Mouse (Mus musculus) natural killer cell, adult 2 months (primary cell): ENCODE results near the gene Usf2.

Experiments
- DNase-seq, 2 experiments: peaks; one replicate each; pipeline ENCODE4 v3.0.0; 2022; ENCODE audit warnings: low spot score in 2 of 2

The Usf2 gene

GRCm38 (mm10) chr7:30917219-30917618 lies 39.4 kb downstream of the Usf2 start:
- DNase-seq: no peak

GRCm38 (mm10) chr7:30916713-30917112 lies 39.9 kb downstream of the Usf2 start:
- no peak for DNase-seq

GRCm38 (mm10) chr7:30914732-30915131 lies 41.9 kb downstream of the Usf2 start, which contains the start of gene Mag:
Mag (minus strand) TSS chr7:30914873.
- no peak for DNase-seq

- DNase-seq: peak; percentile 15 to 45
Observed at GRCm38 (mm10) chr7:30909773-30910172, 46.8 kb downstream of the Usf2 start.

GRCm38 (mm10) chr7:30908992-30909431 lies 47.6 kb downstream of the Usf2 start:
- DNase-seq: peak; percentile 49 to 65

- DNase-seq: no peak
Observed at GRCm38 (mm10) chr7:30908277-30908991, 48.2 kb downstream of the Usf2 start.

- DNase-seq: peak in 1 of 2 experiments; percentile 49
Observed at GRCm38 (mm10) chr7:30904042-30904441, 52.6 kb downstream of the Usf2 start.
